Mouse (Mus musculus) left cerebral cortex, postnatal 36 days (tissue): ENCODE measurements around the gene Lrmp. TPM values are rescaled to one million over a fixed set of nuclear protein-coding genes. Genes with fewer than 3 reads are reported as not detected.
"Not testable (repeated sequence)": the region's sequence is repeated elsewhere in the genome, so short reads cannot be mapped to it uniquely, and the experiment has no call there.

Source experiments
- DNase-seq, 2 experiments: peaks; one replicate each; pipeline ENCODE4 v3.0.0; 2021 to 2022; ENCODE audit warnings: low spot score in 2 of 2, mixed read lengths in 1 of 2
- intact Hi-C: fragments of 180-260 bp; cut with DNase I; formaldehyde crosslinking; loops from one replicate; pipeline ENCODE4 v1.15.1; 2025
- total RNA-seq, 2 experiments: library from RNA; stranded (reverse); gene quantifications; 2 replicates each; pipeline ENCODE4 v1.2.3; 2021

Lrmp gene
- total RNA-seq: 1 to 10 TPM; 2.0 to 4.3 TPM

- intact Hi-C loops: no loop called here
- DNase-seq: no peak
These were observed at the start of gene Lrmp for GRCm38 (mm10) chr6:145115476-145116097. Gene Lrmp, plus strand, starts transcription at chr6:145115653.

DNA sequence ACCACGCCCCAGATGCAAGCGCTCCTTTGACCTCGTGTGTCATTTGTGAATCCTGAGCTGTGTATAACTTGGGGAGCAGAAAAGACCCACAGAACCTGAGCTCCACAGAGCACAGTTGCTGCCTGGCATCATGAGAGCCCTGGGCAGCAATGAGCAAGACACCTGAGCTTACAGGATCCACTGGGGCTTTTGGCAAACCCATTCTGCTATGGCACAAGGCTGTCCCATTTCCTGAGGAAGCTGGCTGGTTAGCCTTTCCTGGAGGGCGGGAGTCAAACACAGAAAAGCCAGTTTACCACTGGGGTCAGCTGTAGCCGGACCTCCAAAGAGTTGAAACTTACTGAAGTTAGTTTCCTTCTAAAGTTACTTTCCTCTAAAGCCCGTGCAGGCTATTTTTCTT lies 49.0 kb upstream of the Lrmp start:
- no peak for DNase-seq
- intact Hi-C loops: no loop called here

DNA sequence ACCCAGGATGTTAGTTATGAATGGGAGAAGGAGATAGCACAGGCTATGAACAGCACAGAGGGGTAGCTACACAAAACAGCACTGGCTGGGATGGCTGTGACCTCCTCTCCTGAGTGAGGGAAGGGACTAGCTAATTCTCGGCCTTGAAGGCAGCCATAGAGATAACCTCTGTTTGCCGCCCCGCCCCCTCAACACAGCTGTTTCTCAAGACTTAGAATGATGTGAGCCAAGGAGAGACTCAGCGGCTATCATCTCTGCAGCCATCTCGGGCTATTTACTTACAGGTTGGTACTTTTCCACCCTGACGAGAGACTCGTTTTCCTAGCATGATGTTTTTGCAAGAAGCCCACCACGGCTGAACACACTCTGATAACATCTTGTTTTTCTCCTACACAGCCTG lies 47.8 kb upstream of the Lrmp start:
- intact Hi-C loops: no loop called here
- no peak for DNase-seq

DNA sequence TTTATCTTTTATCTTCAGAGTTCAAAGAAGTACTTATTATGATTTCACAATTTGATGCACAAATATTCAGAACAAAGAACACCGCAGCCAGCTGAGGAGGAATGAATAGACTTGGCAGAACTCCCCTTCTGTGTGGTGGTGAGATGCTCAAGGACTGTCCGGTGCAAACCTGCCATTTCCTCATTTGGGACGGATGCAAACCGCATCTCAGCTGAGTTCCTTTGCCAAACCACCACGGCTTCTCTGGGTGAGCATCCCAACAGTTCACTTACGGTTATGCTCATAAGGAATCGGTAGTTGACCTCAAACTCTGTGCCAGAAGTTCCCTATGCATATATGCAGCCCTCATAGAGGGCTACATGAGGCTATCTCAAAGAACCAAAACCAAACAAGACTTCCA lies 46.1 kb upstream of the Lrmp start:
- DNase-seq: no peak
- intact Hi-C loops: no loop called here

- DNase-seq: no peak
- intact Hi-C loops: no loop called here
These were observed 45.5 kb upstream of the Lrmp start for GRCm38 (mm10) chr6:145069921-145070320.

GRCm38 (mm10) chr6:145074461-145074860 lies 41.0 kb upstream of the Lrmp start:
- intact Hi-C loops: no loop called here
- DNase-seq: no peak

DNA sequence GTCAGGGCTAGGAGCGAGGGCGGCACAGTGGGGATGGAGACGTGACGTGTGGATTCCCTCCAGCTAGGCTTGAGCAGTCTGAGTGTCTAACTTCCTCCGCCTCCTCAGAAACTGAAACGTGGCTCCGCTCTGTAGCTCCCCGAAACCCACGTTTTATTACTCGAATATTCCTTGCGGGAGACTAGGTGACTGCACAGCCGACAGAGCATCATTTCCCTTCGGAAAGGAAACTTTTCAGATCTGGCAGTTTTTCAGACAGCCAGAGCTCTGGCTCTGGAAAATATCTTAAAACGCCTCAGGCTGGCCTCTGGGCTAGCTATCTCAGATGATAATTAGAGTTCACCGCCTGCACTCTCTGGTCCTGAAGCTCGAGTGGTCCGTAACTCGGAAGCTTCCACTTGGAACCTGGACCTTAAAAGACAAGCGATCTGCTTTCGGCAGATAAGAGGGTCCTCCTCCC lies 40.3 kb upstream of the Lrmp start:
- intact Hi-C loops: no loop called here
- DNase-seq: peak; percentile 29 to 32

GRCm38 (mm10) chr6:145075548-145076224 lies 39.8 kb upstream of the Lrmp start, which contains the start of gene Bcat1:
Gene Bcat1, minus strand, starts transcription at chr6:145076184.
- intact Hi-C loops: no loop called here
- peak; percentile 15 to 35 for DNase-seq

DNA sequence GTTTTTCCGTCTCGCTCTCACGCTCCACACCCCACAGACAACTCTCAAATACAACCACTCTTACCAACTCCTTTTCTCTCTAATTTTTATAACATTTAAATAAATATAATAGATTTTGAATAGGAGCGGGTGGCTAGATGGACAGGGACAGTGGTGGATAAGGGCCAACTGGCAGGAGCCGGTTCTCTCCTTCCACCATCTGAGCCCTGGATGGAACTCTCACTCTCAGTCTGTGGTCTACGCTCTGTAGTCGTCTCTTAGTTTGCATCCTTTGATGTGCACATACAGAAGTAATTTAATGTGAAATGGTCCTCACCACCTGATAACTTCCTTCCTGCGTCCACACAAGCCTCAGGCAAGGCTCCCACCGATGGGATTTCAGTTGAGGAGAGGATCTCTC lies 39.2 kb upstream of the Lrmp start:
- DNase-seq: no peak
- intact Hi-C loops: no loop called here

GRCm38 (mm10) chr6:145079087-145079759 lies 36.2 kb upstream of the Lrmp start:
- intact Hi-C loops: no loop called here
- DNase-seq: no peak

GRCm38 (mm10) chr6:145081721-145082120 lies 33.7 kb upstream of the Lrmp start:
- intact Hi-C loops: no loop called here
- DNase-seq: no peak

GRCm38 (mm10) chr6:145084343-145085117 lies 30.9 kb upstream of the Lrmp start:
- no peak for DNase-seq
- intact Hi-C loops: loop anchor here (5.0 kb wide), 1 partner anchor 103 kb away; no protein-coding TSS in a partner anchor

GRCm38 (mm10) chr6:145088451-145089113 lies 26.9 kb upstream of the Lrmp start:
- no peak for DNase-seq

DNA sequence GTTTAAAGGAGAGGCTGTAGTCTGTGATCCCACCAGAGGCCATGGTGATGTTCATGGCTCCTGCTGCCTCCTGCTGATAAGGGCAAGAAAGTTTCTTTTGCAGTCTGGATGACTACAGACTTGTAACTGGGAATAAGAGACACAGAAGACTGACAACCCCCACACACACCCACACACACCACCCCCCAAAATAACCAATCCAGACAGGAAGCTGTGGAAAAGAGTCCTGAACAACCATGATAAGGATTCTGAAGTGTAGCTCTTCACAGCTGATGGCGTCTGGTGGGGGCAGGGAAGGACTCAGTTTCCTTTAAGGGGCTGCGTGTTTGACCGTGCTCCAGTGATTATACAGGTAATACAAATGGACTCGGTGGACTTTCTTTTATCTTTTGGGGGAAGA lies 26.1 kb upstream of the Lrmp start:
- intact Hi-C loops: loop anchor here (5.0 kb wide), 1 partner anchor 98 kb away; no protein-coding TSS in a partner anchor
- DNase-seq: no peak

More at GRCm38 (mm10) chr6:145088451-145089113, 26.9 kb upstream of the Lrmp start:
- intact Hi-C loops: loop anchor here (5.0 kb wide), 1 partner anchor 99 kb away; no protein-coding TSS in a partner anchor

GRCm38 (mm10) chr6:145090201-145090863 lies 25.1 kb upstream of the Lrmp start:
- no peak for DNase-seq
- intact Hi-C loops: loop anchor here (5.0 kb wide), 1 partner anchor 252 kb away; no protein-coding TSS in a partner anchor

DNA sequence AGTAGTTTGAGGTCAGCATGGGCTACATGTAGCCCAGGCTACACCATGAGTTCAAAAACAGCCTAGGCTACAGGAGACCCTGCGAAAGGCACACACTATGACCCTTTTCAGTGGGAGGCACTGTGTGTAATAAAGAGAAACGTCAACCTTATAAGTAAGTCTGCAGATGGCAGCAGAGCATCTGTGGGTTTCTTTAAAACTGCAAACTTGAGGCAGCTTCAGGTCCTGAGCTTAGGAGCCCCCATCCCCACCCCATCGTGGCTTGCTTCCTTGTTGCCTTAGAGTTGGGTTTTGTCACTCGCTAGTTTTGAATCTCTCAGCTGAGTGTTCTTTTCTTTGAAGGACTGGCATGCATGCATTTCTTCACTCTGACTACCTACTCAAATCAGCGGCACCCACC lies 24.5 kb upstream of the Lrmp start:
- intact Hi-C loops: loop anchor here (5.0 kb wide), 1 partner anchor 251 kb away; no protein-coding TSS in a partner anchor
- no peak for DNase-seq

- DNase-seq: no peak
- intact Hi-C loops: loop anchor here (5.0 kb wide), 1 partner anchor 250 kb away; no protein-coding TSS in a partner anchor
These were observed 23.5 kb upstream of the Lrmp start for GRCm38 (mm10) chr6:145091998-145092397.

GRCm38 (mm10) chr6:145093038-145093622 lies 22.3 kb upstream of the Lrmp start:
- DNase-seq: not testable (repeated sequence)
- intact Hi-C loops: loop anchor here (5.0 kb wide), 1 partner anchor 249 kb away; no protein-coding TSS in a partner anchor
